Mouse (Mus musculus) neural tube, embryonic 11.5 days (tissue): Measurements from ENCODE around the gene Crebrf. TPM values are rescaled to one million over a fixed set of nuclear protein-coding genes. Genes with fewer than 3 reads are reported as not detected.
A peak's percentile ranks its signal among the peaks of the same experiment; 100 is the strongest.

Experiments
- ATAC-seq: fragments of 200-750 bp; cut with Nextera tagmentation; 2 replicates; pipeline ENCODE4 v1.8.0; 2017; ENCODE audit warnings: moderate number of reproducible peaks, mild to moderate bottlenecking, moderate TSS enrichment, moderate library complexity; ENCODE audit not compliant: insufficient read depth, low FRiP score, low TSS enrichment
- DNase-seq: peaks from one replicate; pipeline ENCODE4 v3.0.0-alpha.2; 2015; ENCODE audit warnings: low spot score
- H3K27ac ChIP-seq: fragments of 300-500 bp; sonication (generic); 2 replicates; pipeline ENCODE4 v1.5.1; 2014; ENCODE audit warnings: low read depth, mild to moderate bottlenecking, low read length
- H3K27me3 ChIP-seq: fragments of 300-500 bp; sonication (generic); 2 replicates; pipeline ENCODE4 v1.6.1; 2014; ENCODE audit warnings: mild to moderate bottlenecking, low read length, mixed read lengths; ENCODE audit not compliant: control insufficient read depth, insufficient read depth
- H3K36me3 ChIP-seq: fragments of 300-500 bp; sonication (generic); 2 replicates; pipeline ENCODE4 v1.6.1; 2014; ENCODE audit warnings: mild to moderate bottlenecking, low read length, moderate library complexity, mixed read lengths; ENCODE audit not compliant: control insufficient read depth, insufficient read depth
- H3K4me1 ChIP-seq: fragments of 300-500 bp; sonication (generic); 2 replicates; pipeline ENCODE4 v1.6.1; 2014; ENCODE audit warnings: low read length, mixed read lengths; ENCODE audit not compliant: control insufficient read depth, insufficient read depth
- H3K4me2 ChIP-seq: fragments of 300-500 bp; sonication (generic); 2 replicates; pipeline ENCODE4 v1.6.1; 2014; ENCODE audit warnings: low read depth, mild to moderate bottlenecking, moderate library complexity
- H3K4me3 ChIP-seq: fragments of 300-500 bp; sonication (generic); 2 replicates; pipeline ENCODE4 v1.5.1; 2014; ENCODE audit warnings: low read depth, low read length
- H3K9ac ChIP-seq: fragments of 300-500 bp; sonication (generic); 2 replicates; pipeline ENCODE4 v1.6.1; 2014; ENCODE audit warnings: mild to moderate bottlenecking, low read length
- H3K9me3 ChIP-seq: fragments of 300-500 bp; sonication (generic); 2 replicates; pipeline ENCODE4 v1.6.1; 2016; ENCODE audit warnings: low read length; ENCODE audit not compliant: control insufficient read depth
- WGBS: fragments of 180-500 bp; shearing (Covaris S2); extraction: QIAGEN DNeasy Blood & Tissue Kit; methylation state at CpG from one replicate; pipeline ENCODE4 v1.1.7; 2014; 5-methylcytosine and 5-hydroxymethylcytosine counted together
- polyA plus RNA-seq: library from polyadenylated mRNA; unstranded; fragments of >200 nt; fragmentation: Nextera tagmentation; extraction: Ambion mirVana; gene quantifications from 2 replicates; pipeline ENCODE4 v1.2.1, GENCODE M21; 2014

Crebrf gene
- polyA plus RNA-seq, 1 experiment from 2014 or later = 3.2 TPM

- Histone ChIP-seq H3K27ac (no peak overlapping the region), H3K9ac (no peak overlapping the region), H3K27me3 (no peaks in the 10 kb centered on the region), H3K4me3 (no peak overlapping the region), H3K9me3 (no peaks in the 10 kb centered on the region), H3K4me2 (no peak overlapping the region), H3K4me1 (no peaks in the 10 kb centered on the region), H3K36me3 (peaks cover 5% of the 10 kb centered on the region)
- 90% methylated on average over 7 of the region's 7 CpGs for WGBS
- no peak for ATAC-seq
- no peak for DNase-seq
Observed at GRCm38 (mm10) chr17:26791580-26791979, 76.1 kb downstream of the Crebrf start.

- Histone ChIP-seq H3K4me2 (no peak overlapping the region), H3K36me3 (peaks cover 5% of the 10 kb centered on the region), H3K4me3 (no peak overlapping the region), H3K27ac (no peak overlapping the region), H3K9ac (no peak overlapping the region), H3K9me3 (no peaks in the 10 kb centered on the region), H3K4me1 (no peaks in the 10 kb centered on the region), H3K27me3 (no peaks in the 10 kb centered on the region)
- DNase-seq (no peak), ATAC-seq (no peak)
- 95% methylated on average over 15 of the region's 15 CpGs for WGBS
Observed at GRCm38 (mm10) chr17:26792096-26792495, 76.6 kb downstream of the Crebrf start.

GRCm38 (mm10) chr17:26793068-26793765, 77.8 kb downstream of the Crebrf start:
- Histone ChIP-seq H3K36me3 (peaks cover 5% of the 10 kb centered on the region), H3K4me3 (no peak overlapping the region), H3K9ac (no peak overlapping the region), H3K27ac (no peak overlapping the region), H3K4me1 (no peaks in the 10 kb centered on the region), H3K4me2 (no peak overlapping the region), H3K27me3 (no peaks in the 10 kb centered on the region), H3K9me3 (no peaks in the 10 kb centered on the region)
- ATAC-seq (no peak), DNase-seq (no peak)
- 85% methylated on average over 5 of the region's 5 CpGs for WGBS

GRCm38 (mm10) chr17:26794744-26795143, 79.3 kb downstream of the Crebrf start:
- Histone ChIP-seq H3K4me1 (no peaks in the 10 kb centered on the region), H3K4me2 (no peak overlapping the region), H3K9me3 (no peaks in the 10 kb centered on the region), H3K36me3 (peaks cover 5% of the 10 kb centered on the region), H3K4me3 (no peak overlapping the region), H3K9ac (no peak overlapping the region), H3K27me3 (no peaks in the 10 kb centered on the region), H3K27ac (no peak overlapping the region)
- peak; percentile 51 for DNase-seq
- no peak for ATAC-seq
- 23% methylated on average over 3 of the region's 3 CpGs for WGBS

GRCm38 (mm10) chr17:26795386-26795785, 79.9 kb downstream of the Crebrf start:
- Histone ChIP-seq H3K4me3 (no peak overlapping the region), H3K9me3 (no peaks in the 10 kb centered on the region), H3K4me1 (no peaks in the 10 kb centered on the region), H3K4me2 (no peak overlapping the region), H3K9ac (no peak overlapping the region), H3K36me3 (peaks cover 5% of the 10 kb centered on the region), H3K27ac (no peak overlapping the region), H3K27me3 (no peaks in the 10 kb centered on the region)
- ATAC-seq (no peak), DNase-seq (no peak)
- 76% methylated on average over 7 of the region's 7 CpGs for WGBS

- 76% methylated on average over 6 of the region's 6 CpGs for WGBS
Observed at GRCm38 (mm10) chr17:26797379-26798128, 82.1 kb downstream of the Crebrf start.

GRCm38 (mm10) chr17:26802886-26803285, 87.4 kb downstream of the Crebrf start:
- DNase-seq (no peak), ATAC-seq (no peak)
- Histone ChIP-seq H3K9me3 (no peaks in the 10 kb centered on the region), H3K4me2 (no peak overlapping the region), H3K27ac (no peak overlapping the region), H3K36me3 (no peaks in the 10 kb centered on the region), H3K4me1 (no peaks in the 10 kb centered on the region), H3K9ac (no peak overlapping the region), H3K27me3 (no peaks in the 10 kb centered on the region), H3K4me3 (no peak overlapping the region)
- 90% methylated on average over 3 of the region's 3 CpGs for WGBS

More at GRCm38 (mm10) chr17:26797379-26798128, 82.1 kb downstream of the Crebrf start:
- ATAC-seq (no peak), DNase-seq (no peak)
- no peaks in the 10 kb centered on the region for H3K36me3 ChIP-seq
- H3K4me1 ChIP-seq = no peaks in the 10 kb centered on the region
- H3K27me3 ChIP-seq = no peaks in the 10 kb centered on the region
- H3K27ac ChIP-seq = no peak overlapping the region
- H3K9ac ChIP-seq = no peak overlapping the region
- no peak overlapping the region for H3K4me3 ChIP-seq
- no peak overlapping the region for H3K4me2 ChIP-seq
- no peaks in the 10 kb centered on the region for H3K9me3 ChIP-seq

GRCm38 (mm10) chr17:26812607-26813006, 97.2 kb downstream of the Crebrf start:
- H3K36me3 ChIP-seq = no peaks in the 10 kb centered on the region
- H3K9me3 ChIP-seq = no peaks in the 10 kb centered on the region
- DNase-seq (no peak), ATAC-seq (no peak)
- WGBS = 73% methylated on average over 2 of the region's 2 CpGs
- no peak overlapping the region for H3K4me2 ChIP-seq
- no peak overlapping the region for H3K4me3 ChIP-seq
- no peak overlapping the region for H3K27ac ChIP-seq
- H3K27me3 ChIP-seq = no peaks in the 10 kb centered on the region
- no peaks in the 10 kb centered on the region for H3K4me1 ChIP-seq
- H3K9ac ChIP-seq = no peak overlapping the region

GRCm38 (mm10) chr17:26813497-26813896, 98.0 kb downstream of the Crebrf start:
- ATAC-seq (no peak), DNase-seq (no peak)
- no peaks in the 10 kb centered on the region for H3K9me3 ChIP-seq

More at GRCm38 (mm10) chr17:26813497-26813896, 98.0 kb downstream of the Crebrf start:
- Histone ChIP-seq H3K36me3 (no peaks in the 10 kb centered on the region), H3K27ac (no peak overlapping the region), H3K4me1 (no peaks in the 10 kb centered on the region), H3K9ac (no peak overlapping the region), H3K4me2 (no peak overlapping the region), H3K4me3 (no peak overlapping the region), H3K27me3 (no peaks in the 10 kb centered on the region)
- 87% methylated on average over 9 of the region's 9 CpGs for WGBS
